In the genomic region with DNA sequence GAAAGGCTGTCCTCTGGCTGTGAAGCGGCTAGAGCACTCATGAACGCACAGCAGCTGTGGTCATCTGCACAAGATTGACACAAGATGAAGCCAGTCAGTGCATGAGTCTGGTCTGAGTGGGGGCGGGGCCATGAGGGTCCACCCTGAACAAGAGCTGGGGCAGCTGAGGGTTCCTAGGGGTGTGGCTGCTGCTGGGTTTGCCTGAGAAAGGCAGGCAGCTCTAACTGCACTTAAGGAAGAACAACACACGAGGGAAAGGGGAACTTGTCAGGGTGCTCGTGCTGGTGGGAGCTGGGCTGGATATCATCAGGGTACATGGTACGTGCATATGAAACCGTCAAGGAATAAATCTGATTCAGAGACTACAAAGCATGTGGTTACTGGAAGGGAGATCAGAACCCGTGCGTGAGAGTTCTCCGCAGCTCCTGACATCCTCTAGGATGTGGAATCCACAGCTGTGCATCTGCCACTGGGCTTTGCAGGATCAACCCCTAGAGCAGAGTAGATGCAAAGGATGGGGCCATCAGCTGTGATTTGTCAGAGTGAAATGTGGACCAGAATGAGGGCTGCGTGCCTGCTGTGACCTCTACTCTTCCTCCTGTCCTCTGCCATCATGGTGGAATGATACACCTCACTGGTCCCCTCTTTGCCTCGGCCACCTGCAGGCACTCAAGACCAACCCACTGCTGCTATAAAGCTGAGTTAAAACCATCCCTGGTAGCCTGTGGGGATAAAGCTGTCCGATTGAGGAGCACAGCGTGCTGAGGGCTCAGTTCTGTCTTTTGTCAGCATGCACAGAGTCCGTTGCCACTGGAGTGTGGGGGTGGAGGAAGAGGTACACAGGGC, we compare ENCODE assay signal across 17 mouse cellular contexts. TPM values are rescaled to one million over a fixed set of nuclear protein-coding genes. Genes with fewer than 3 reads are reported as not detected.
DNase-seq lines count a peak whose midpoint lies in the region; ATAC-seq and TF ChIP-seq lines count a peak whose summit lies in the region.
"Had no signal": no experiment of that assay in that cellular context is flagged by ENCODE, and none has a peak within 500 bp of the region (broad histone marks: within the 10 kb centered on the region; RNA-seq: fewer than 3 reads in every experiment).

No protein-coding gene starts in this region.

- 70% methylated on average over 15 of the region's 15 CpGs for WGBS in hindbrain, postnatal 0 days
- WGBS in hindbrain, embryonic 14.5 days: 80% methylated on average over 15 of the region's 15 CpGs

- no peak overlapping the region for H3K9ac ChIP-seq in hindbrain, postnatal 0 days (replicated peaks; ENCODE audit: low read length)
- no peak overlapping the region for H3K9ac ChIP-seq in hindbrain, embryonic 14.5 days
- H3K9ac ChIP-seq: embryonic facial prominence, embryonic 15.5 days; kidney, embryonic 15.5 days; lung, embryonic 15.5 days; neural tube, embryonic 12.5 days had no signal

- no peaks in the 10 kb centered on the region for H3K27me3 ChIP-seq in hindbrain, postnatal 0 days (ENCODE audit: insufficient read depth, low read length)
- no peaks in the 10 kb centered on the region for H3K27me3 ChIP-seq in hindbrain, embryonic 14.5 days (ENCODE audit: control insufficient read depth, insufficient read depth, low read length)
- H3K27me3 ChIP-seq: embryonic facial prominence, embryonic 15.5 days; kidney, embryonic 15.5 days; lung, embryonic 15.5 days; neural tube, embryonic 12.5 days; Patski had no signal

- H3K27ac ChIP-seq in hindbrain, postnatal 0 days: peak overlapping the region; percentile 59
- no peak overlapping the region for H3K27ac ChIP-seq in hindbrain, embryonic 14.5 days
- H3K27ac ChIP-seq: embryonic facial prominence, embryonic 15.5 days; kidney, embryonic 15.5 days; lung, embryonic 15.5 days; neural tube, embryonic 12.5 days had no signal

- H3K4me3 ChIP-seq in hindbrain, postnatal 0 days (ENCODE audit: low read length): no peak overlapping the region
- H3K4me3 ChIP-seq in hindbrain, embryonic 14.5 days (replicated peaks; ENCODE audit: low read length): no peak overlapping the region
- H3K4me3 ChIP-seq: embryonic facial prominence, embryonic 15.5 days; kidney, embryonic 15.5 days; lung, embryonic 15.5 days; neural tube, embryonic 12.5 days had no signal

- no peak for TF ChIP-seq CTCF in hindbrain, postnatal 0 days (IDR thresholded peaks at IDR 0.05; ENCODE audit: low read depth)

- peak; percentile 55 for DNase-seq in cerebellum, adult 11-12 months
- peak; percentile 23 for DNase-seq in hindbrain, postnatal 0 days (ENCODE audit: low spot score)
- DNase-seq in hindbrain, embryonic 14.5 days (ENCODE audit: low spot score): no peak
- peak; percentile 42 for DNase-seq in testis, postnatal 10 days (ENCODE audit: low spot score)
- no peak for DNase-seq in testis, postnatal 14 days (ENCODE audit: low spot score)
- DNase-seq in gastrocnemius, postnatal 4 days (ENCODE audit: low spot score in 2 of 2): no peak
- DNase-seq in thymus, postnatal 25 days: no peak
- DNase-seq: heart, postnatal 14 days; thymus, postnatal 4 days had no signal

- H3K9me3 ChIP-seq in hindbrain, postnatal 0 days (ENCODE audit: low read length): no peaks in the 10 kb centered on the region
- no peaks in the 10 kb centered on the region for H3K9me3 ChIP-seq in hindbrain, embryonic 14.5 days (ENCODE audit: control insufficient read depth, low read length)
- H3K9me3 ChIP-seq: embryonic facial prominence, embryonic 15.5 days; kidney, embryonic 15.5 days; lung, embryonic 15.5 days had no signal

- H3K36me3 ChIP-seq in hindbrain, postnatal 0 days (ENCODE audit: insufficient read depth, low read length): no peaks in the 10 kb centered on the region
- H3K36me3 ChIP-seq in hindbrain, embryonic 14.5 days (replicated peaks; ENCODE audit: control insufficient read depth, insufficient read depth): no peaks in the 10 kb centered on the region
- H3K36me3 ChIP-seq: embryonic facial prominence, embryonic 15.5 days; kidney, embryonic 15.5 days; lung, embryonic 15.5 days; neural tube, embryonic 12.5 days had no signal

- no peaks in the 10 kb centered on the region for H3K4me1 ChIP-seq in hindbrain, postnatal 0 days (ENCODE audit: insufficient read depth, low read length)
- H3K4me1 ChIP-seq in hindbrain, embryonic 14.5 days (replicated peaks; ENCODE audit: control insufficient read depth, insufficient read depth, low read length): no peaks in the 10 kb centered on the region; the same call in 1 of the 2 replicates
- H3K4me1 ChIP-seq: embryonic facial prominence, embryonic 15.5 days; lung, embryonic 15.5 days; neural tube, embryonic 12.5 days had no signal

- ATAC-seq in cerebellum, adult (ENCODE audit: insufficient number of reproducible peaks, low FRiP score, low TSS enrichment): no peak
- ATAC-seq in hindbrain, postnatal 0 days: peak; percentile 58; the same call in 1 of the 2 replicates
- ATAC-seq in hindbrain, embryonic 14.5 days (ENCODE audit: low FRiP score): no peak
- ATAC-seq: Patski had no signal

- H3K4me2 ChIP-seq in hindbrain, postnatal 0 days (ENCODE audit: low read depth, low read length): no peak overlapping the region
- H3K4me2 ChIP-seq in hindbrain, embryonic 14.5 days (replicated peaks): no peak overlapping the region
- H3K4me2 ChIP-seq: embryonic facial prominence, embryonic 15.5 days; kidney, embryonic 15.5 days; liver, embryonic 11.5 days; lung, embryonic 15.5 days; neural tube, embryonic 12.5 days had no signal

RNA-seq across cellular contexts. Expression of gene Osbp2, which starts 14.0 kb away (rescaled TPM):
- 78.3 and 87.5 TPM in 2 replicates for total RNA-seq in hindbrain, postnatal 0 days (2014; rRNA removed)
- 33.8 and 39.7 TPM in 2 replicates for polyA plus RNA-seq in hindbrain, postnatal 0 days (2015; fragmentation: Nextera tagmentation; extraction: Ambion mirVana)
- polyA plus RNA-seq in hindbrain, embryonic 14.5 days (2014; fragmentation: Nextera tagmentation; extraction: Ambion mirVana): 23.8 and 27.9 TPM in 2 replicates
- total RNA-seq in gastrocnemius, postnatal 4 days (2021): 1 to 10 TPM; 1.1 to 1.7 TPM
- total RNA-seq: CH12.LX had no signal

RNA-seq across cellular contexts. Expression of gene 4921536K21Rik, which starts 45.2 kb away (rescaled TPM):
- 0.21 and 0.90 TPM in 2 replicates for total RNA-seq in hindbrain, postnatal 0 days (2014; rRNA removed)
- 0.41 and 0.42 TPM in 2 replicates for polyA plus RNA-seq in hindbrain, postnatal 0 days (2015; fragmentation: Nextera tagmentation; extraction: Ambion mirVana)
- polyA plus RNA-seq in hindbrain, embryonic 14.5 days (2014; fragmentation: Nextera tagmentation; extraction: Ambion mirVana): 0.13 and 0.28 TPM in 2 replicates
- under 1 TPM; 0.17 to 0.21 TPM for total RNA-seq in gastrocnemius, postnatal 4 days (2021)
- polyA plus RNA-seq: liver, embryonic 11.5 days had no signal

RNA-seq across cellular contexts. Expression of gene Dusp18, which starts 45.3 kb away (rescaled TPM):
- total RNA-seq in hindbrain, postnatal 0 days (2014; rRNA removed): 14.4 and 16.9 TPM in 2 replicates
- 15.4 and 16.3 TPM in 2 replicates for polyA plus RNA-seq in hindbrain, postnatal 0 days (2015; fragmentation: Nextera tagmentation; extraction: Ambion mirVana)
- 29.2 and 30.2 TPM in 2 replicates for polyA plus RNA-seq in hindbrain, embryonic 14.5 days (2014; fragmentation: Nextera tagmentation; extraction: Ambion mirVana)
- total RNA-seq in gastrocnemius, postnatal 4 days (2021): 1 to 10 TPM; 4.3 to 4.7 TPM

Comparison
In these comparisons a context has a peak if more than half of its experiments do, and no peak if none do; other contexts are left out.
1. DNase-seq: peak in cerebellum, adult 11-12 months (single experiment), hindbrain, postnatal 0 days (single experiment) and testis, postnatal 10 days (single experiment); none in hindbrain, embryonic 14.5 days (single experiment), testis, postnatal 14 days (single experiment), gastrocnemius, postnatal 4 days (0 of 2) and thymus, postnatal 25 days (single experiment).
2. RNA of gene Osbp2, which starts 14.0 kb away (total RNA-seq): 78.3 to 87.5 TPM in hindbrain, postnatal 0 days; 1.1 to 1.7 TPM in gastrocnemius, postnatal 4 days; every median in the first group is over 10 times any median in the second.